Mouse (Mus musculus) brown adipose tissue, adult 24 weeks (tissue): ENCODE measurements around the gene Pgp. TPM values are rescaled to one million over a fixed set of nuclear protein-coding genes. Genes with fewer than 3 reads are reported as not detected.

Experiments
- H3K27ac ChIP-seq: fragments of 200-500 bp; replicated peaks from 2 replicates; pipeline ENCODE4 v1.5.1; 2012; ENCODE audit warnings: low read depth, mild to moderate bottlenecking, low read length
- H3K4me1 ChIP-seq: fragments of 200-500 bp; 2 replicates; pipeline ENCODE4 v1.6.1; 2012; ENCODE audit warnings: low read length, mixed read lengths; ENCODE audit not compliant: control insufficient read depth, insufficient read depth, insufficient read length
- H3K4me3 ChIP-seq: fragments of 200-500 bp; 2 replicates; pipeline ENCODE4 v1.5.1; 2012; ENCODE audit warnings: low read depth, mild to moderate bottlenecking, low read length, moderate library complexity; ENCODE audit not compliant: insufficient read depth
- polyA plus RNA-seq: library from polyadenylated mRNA; stranded (reverse); fragments of >200 nt; gene quantifications from 2 replicates; pipeline ENCODE4 v1.2.4, GENCODE M21; 2012; ENCODE audit not compliant: missing spikeins, insufficient read depth, insufficient read length

Pgp gene
- polyA plus RNA-seq, 1 experiment, result 47.3 TPM

DNA sequence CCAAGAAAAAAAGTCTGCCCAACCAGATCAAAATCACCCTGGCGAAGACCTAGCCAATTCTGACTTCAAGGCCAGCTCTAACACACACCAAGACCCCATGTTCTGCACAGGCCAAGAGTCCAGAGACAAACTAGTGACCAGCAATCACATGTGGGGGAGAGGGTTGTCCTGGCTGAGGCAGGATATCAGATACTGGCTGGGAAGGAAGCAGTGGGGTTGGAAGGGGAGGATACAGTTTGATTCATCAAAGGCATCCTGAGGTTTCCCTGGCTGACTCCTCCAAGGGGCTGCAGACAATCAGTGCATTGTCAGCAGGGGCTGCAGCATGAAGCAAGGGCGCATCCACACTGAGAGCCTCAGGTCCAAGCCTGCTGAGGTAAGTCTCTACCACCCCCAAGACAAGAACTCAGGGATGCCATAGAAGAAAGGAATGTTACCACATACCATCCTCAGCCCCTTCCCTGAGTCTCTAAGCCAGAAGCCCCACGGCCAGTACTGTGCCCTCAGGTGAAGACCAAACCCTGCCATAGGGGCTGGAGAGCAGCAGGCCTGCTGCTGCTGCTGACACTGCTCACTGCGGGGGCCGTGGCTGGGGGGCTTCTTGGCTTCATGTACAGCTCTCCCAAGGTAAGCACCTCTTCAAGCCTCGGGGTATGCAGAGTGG lies 3.6 kb downstream of the Pgp start, which contains the start of gene Bricd5:
Gene Bricd5 (plus strand): TSS at position 273 of the 664 bp plus-strand sequence.
- H3K4me3 ChIP-seq, result no peak within 1 kb of the TSS
- H3K27ac ChIP-seq, result no peak within 1 kb of the TSS
- H3K4me1 ChIP-seq, result peaks cover 14% of the 10 kb centered on the region

DNA sequence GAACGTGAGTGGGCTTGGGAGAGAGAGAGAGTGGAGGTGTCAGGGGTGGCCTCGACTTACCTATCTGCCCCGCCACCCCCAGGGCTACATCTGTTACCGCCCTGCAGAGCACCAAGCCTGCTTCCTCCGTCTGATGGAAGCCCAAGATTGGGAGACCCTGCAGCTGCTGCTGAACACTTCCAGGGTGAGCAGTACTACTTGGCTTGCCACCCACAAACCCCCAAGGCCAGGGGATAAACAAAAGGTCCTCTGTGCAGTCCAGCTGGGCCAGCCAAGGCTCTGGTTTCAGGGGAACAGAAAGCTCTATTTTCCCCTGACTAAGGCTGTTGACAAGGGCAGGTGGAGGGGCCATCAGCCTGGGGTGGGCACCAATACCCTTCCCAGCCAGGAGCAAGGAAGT lies 4.4 kb downstream of the Pgp start:
- Histone ChIP-seq H3K4me1 (peaks cover 14% of the 10 kb centered on the region), H3K27ac (no peak overlapping the region), H3K4me3 (no peak overlapping the region)

GRCm38 (mm10) chr17:24475586-24475985 lies 5.4 kb downstream of the Pgp start:
- Histone ChIP-seq H3K27ac (no peak overlapping the region), H3K4me1 (peaks cover 14% of the 10 kb centered on the region), H3K4me3 (no peak overlapping the region)

- peaks cover 12% of the 10 kb centered on the region for H3K4me1 ChIP-seq
- H3K4me3 ChIP-seq, result no peak overlapping the region
Observed at GRCm38 (mm10) chr17:24476022-24476776, 6.0 kb downstream of the Pgp start.

DNA sequence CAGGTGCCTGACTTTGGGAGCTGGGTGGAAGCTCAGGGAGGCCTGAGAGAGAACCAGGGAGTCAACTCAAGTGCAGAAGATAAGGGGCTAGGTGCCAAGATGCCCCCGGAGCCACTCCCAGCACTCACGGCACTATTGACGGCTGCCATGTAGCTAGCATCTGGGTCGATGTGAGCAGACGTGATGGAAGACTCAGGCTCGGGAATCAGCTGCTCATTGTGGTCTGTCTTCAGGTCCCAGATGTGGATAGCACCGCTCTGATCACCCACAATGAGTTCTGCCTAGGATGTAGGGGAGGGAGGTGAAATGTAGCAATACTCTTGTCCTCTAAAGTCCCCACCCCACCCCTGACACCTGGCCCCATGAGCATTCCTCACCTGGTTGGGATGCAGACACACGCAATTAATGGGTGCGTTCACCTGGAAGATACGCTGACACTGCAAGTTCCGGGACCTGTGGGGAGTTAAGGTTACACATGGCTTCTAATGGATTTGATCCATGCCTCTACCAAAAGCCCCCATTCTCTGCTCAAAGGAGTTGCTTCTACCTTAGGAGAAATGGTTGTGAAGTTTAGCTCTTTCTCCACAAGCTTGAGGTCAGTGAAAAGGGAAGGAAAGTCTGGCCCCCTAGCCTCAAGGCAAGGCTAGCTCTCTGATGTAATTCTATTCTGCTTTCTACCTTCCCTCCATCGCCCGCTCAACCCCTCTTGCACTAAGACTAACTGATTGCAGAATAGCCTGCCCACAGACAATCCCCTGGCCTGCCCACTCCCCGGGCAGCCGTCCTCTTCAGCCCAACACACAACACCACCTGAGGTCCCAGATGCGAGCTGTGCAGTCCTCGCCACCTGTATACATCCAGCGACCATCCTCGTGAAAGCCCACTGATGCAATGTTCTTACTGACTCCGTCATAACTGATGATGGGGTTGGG lies 7.1 kb downstream of the Pgp start:
- H3K27ac ChIP-seq, result no peak overlapping the region
- 0 out of 2 replicates have a peak, but pooled peaks cover 4% of the 10 kb centered on the region for H3K4me1 ChIP-seq
- no peak overlapping the region for H3K4me3 ChIP-seq

More at GRCm38 (mm10) chr17:24476022-24476776, 6.0 kb downstream of the Pgp start:
- H3K27ac ChIP-seq, result no peak overlapping the region

DNA sequence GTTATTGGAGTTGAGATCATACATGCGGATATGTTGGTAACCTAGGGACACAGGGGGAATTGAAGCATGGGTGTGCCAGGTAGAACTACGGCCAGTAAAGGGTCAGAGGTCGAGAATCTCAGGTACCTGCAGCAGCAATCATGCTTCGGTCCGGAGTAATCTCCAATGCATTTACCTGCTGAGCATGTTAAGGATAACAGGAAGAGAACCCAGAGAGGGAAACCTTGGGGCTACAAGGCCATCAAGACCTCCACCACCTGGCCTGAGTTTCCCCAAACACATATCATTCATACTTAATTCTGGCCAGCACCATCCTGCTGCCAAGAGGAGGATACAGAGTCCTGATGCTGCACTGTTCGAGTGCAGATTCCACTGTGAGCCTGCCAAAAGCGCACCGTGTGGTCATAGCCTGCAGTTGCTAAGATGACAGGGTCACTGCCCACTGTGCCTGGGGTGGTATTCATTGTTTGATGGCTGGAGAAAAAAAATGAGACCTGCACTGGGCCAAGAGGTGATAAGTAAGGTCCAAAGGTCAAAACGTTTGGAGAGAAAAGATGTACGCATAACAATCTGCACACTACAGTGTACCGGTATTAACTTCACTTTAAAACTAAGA lies 7.9 kb downstream of the Pgp start:
- Histone ChIP-seq H3K4me3 (peak overlapping the region; percentile 36), H3K27ac (no peak overlapping the region), H3K4me1 (no peaks in the 10 kb centered on the region)

DNA sequence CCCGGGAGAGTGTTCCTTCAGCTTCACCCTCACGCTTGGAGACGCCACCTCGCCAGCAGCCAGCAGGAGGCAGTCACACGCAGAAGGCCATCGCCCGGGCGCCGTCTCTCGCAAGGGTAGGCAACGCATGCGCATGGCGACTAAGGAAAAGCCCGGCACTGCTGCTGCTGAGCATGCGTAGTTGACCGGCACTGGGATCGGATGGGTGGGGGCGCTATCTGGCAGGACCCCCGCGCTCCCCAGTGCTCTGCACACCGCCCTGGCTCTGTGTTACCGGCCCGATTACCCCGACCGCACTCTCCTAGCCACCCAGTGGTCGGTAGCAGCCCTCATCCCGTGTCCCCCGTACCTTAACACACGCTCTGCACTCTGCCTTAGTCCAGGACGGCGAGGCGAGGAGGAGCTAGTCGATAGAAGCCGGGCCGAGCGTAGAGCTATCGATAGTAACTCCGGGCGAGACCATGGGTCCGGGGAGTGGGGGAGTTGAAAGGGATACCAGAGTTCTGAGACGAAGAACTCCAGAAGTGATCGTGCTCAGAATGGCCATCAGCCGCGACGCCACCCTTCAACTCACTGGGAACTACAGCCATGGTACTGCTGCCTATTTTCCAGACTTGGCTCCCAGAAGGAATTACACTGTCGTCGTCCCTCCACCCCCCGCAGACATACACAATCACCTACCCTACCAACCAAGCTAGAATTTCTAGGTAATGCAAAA lies 8.6 kb downstream of the Pgp start, which contains the start of gene Mlst8:
Gene Mlst8 (minus strand): TSS at position 416 of the 718 bp plus-strand sequence.
- Histone ChIP-seq H3K4me1 (no peaks in the 10 kb centered on the region), H3K4me3 (peak within 1 kb of the TSS; percentile 76), H3K27ac (peak within 1 kb of the TSS; percentile 98)

GRCm38 (mm10) chr17:24479431-24479830 lies 9.2 kb downstream of the Pgp start:
- no peaks in the 10 kb centered on the region for H3K4me1 ChIP-seq
- no peak overlapping the region for H3K27ac ChIP-seq
- H3K4me3 ChIP-seq, result no peak overlapping the region

- no peaks in the 10 kb centered on the region for H3K4me1 ChIP-seq
- H3K4me3 ChIP-seq, result no peak overlapping the region
- no peak overlapping the region for H3K27ac ChIP-seq
Observed at GRCm38 (mm10) chr17:24480201-24480826, 10.1 kb downstream of the Pgp start.

DNA sequence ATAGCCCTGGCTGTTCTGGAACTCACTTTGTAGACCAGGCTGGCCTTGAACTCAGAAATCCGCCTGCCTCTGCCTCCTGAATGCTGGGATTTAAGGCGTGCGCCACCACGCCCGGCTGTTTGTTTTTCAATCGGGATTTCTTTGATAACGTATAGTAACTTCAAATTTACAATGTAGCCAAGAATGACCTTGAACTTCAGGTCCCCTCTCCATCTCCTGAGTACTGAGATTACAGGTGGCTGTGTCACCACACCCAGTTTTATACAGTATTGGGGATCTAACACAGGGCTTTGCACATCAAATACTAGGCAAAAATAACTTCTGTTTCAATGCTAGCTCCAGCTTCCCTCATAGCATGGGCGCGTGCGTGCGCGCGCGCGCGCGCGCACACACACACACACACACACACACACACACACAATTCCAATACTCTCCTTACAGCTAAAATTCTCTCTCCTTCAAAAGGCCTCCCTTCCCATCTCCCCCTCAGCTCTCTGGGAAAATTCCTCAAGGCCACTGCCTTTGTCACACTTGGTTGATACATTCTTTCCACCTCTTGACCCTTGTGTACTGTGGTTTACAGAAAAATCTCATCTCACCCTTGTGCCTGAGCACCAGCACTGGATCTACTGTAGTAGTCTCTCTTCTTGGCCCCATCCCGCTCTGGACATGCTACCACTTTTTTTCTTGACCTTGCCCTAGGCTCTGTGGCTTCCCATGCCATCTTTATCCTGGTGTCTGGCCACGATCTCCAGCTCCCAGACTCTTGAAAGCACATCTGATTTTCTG lies 11.0 kb downstream of the Pgp start:
- H3K4me1 ChIP-seq, result no peaks in the 10 kb centered on the region
- H3K4me3 ChIP-seq, result no peak overlapping the region
- H3K27ac ChIP-seq, result no peak overlapping the region

- H3K4me3 ChIP-seq, result no peak overlapping the region
- no peaks in the 10 kb centered on the region for H3K4me1 ChIP-seq
- no peak overlapping the region for H3K27ac ChIP-seq
Observed at GRCm38 (mm10) chr17:24483495-24483894, 13.3 kb downstream of the Pgp start.

DNA sequence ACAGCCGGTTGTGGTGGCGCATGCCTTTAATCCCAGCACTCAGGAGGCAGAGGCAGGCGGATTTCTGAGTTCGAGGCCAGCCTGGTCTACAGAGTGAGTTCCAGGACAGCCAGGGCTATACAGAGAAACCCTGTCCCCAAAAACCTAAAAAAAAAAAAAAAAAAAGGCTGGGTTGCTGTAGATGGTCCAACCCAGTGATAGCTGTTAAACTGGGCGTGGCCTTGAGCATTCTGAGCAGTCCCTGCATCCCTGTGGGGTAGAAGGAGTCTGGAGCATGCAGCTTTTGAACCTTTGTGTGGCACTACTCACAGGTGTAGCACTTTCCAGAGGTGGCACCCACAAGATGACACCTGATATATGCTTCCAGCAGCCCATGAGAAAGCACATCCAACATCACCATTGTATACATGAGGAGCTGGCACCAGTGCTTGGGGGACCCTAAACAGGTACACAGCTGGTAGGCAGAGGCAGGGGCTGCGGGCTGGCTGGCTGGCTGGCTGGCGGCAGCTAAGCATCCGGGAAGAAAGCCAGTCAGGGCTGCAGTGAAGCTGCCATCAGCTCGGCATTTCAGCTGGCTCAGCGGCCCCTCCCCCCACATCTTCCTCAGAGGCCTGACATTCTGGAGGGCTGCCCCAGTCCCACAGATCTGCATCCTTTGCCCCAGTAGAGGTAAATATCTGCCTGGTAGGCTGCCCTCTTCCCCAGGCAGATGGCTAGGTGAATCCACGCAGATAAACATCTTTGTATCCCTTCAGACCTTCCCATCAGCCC lies 15.1 kb downstream of the Pgp start:
- Histone ChIP-seq H3K4me1 (no peaks in the 10 kb centered on the region), H3K27ac (no peak overlapping the region), H3K4me3 (no peak overlapping the region)
